Mouse (Mus musculus) limb, embryonic 15.5 days (tissue): Measurements from ENCODE around the gene Rcan3. TPM values are rescaled to one million over a fixed set of nuclear protein-coding genes. Genes with fewer than 3 reads are reported as not detected.
A peak's percentile ranks its signal among the peaks of the same experiment; 100 is the strongest.

Experiments
- ATAC-seq: fragments of 200-750 bp; cut with Nextera tagmentation; 2 replicates; pipeline ENCODE4 v1.8.0; 2017; ENCODE audit warnings: low read depth, moderate TSS enrichment; ENCODE audit not compliant: insufficient number of reproducible peaks, low FRiP score, low TSS enrichment
- H3K27ac ChIP-seq: fragments of 300-500 bp; sonication (generic); 2 replicates; pipeline ENCODE4 v1.5.1; 2015; ENCODE audit warnings: moderate library complexity, mild to moderate bottlenecking, inconsistent platforms
- H3K27me3 ChIP-seq: fragments of 300-500 bp; sonication (generic); 2 replicates; pipeline ENCODE4 v1.6.1; 2015; ENCODE audit warnings: inconsistent platforms
- H3K36me3 ChIP-seq: fragments of 300-500 bp; sonication (generic); 2 replicates; pipeline ENCODE4 v1.6.1; 2015; ENCODE audit warnings: inconsistent platforms
- H3K4me1 ChIP-seq: fragments of 300-500 bp; sonication (generic); 2 replicates; pipeline ENCODE4 v1.6.1; 2015; ENCODE audit warnings: inconsistent platforms
- H3K4me2 ChIP-seq: fragments of 300-500 bp; sonication (generic); 2 replicates; pipeline ENCODE4 v1.6.1; 2015; ENCODE audit warnings: mild to moderate bottlenecking, inconsistent platforms
- H3K4me3 ChIP-seq: fragments of 300-500 bp; sonication (generic); 2 replicates; pipeline ENCODE4 v1.5.1; 2015; ENCODE audit warnings: mild to moderate bottlenecking, inconsistent platforms
- H3K9ac ChIP-seq: fragments of 300-500 bp; sonication (generic); 2 replicates; pipeline ENCODE4 v1.6.1; 2015; ENCODE audit warnings: inconsistent platforms
- H3K9me3 ChIP-seq: fragments of 300-500 bp; sonication (generic); 2 replicates; pipeline ENCODE4 v1.6.1; 2016; ENCODE audit warnings: inconsistent platforms
- WGBS: fragments of 180-500 bp; shearing (Covaris S2); methylation state at CpG from one replicate; pipeline ENCODE4 v1.1.7; 2015; 5-methylcytosine and 5-hydroxymethylcytosine counted together
- polyA plus RNA-seq: library from polyadenylated mRNA; unstranded; fragments of >200 nt; fragmentation: Nextera tagmentation; extraction: Ambion mirVana; gene quantifications from 2 replicates; pipeline ENCODE4 v1.2.1, GENCODE M21; 2015

Gene Rcan3
- polyA plus RNA-seq, 1 experiment from 2014 or later, result 16.6 TPM

DNA sequence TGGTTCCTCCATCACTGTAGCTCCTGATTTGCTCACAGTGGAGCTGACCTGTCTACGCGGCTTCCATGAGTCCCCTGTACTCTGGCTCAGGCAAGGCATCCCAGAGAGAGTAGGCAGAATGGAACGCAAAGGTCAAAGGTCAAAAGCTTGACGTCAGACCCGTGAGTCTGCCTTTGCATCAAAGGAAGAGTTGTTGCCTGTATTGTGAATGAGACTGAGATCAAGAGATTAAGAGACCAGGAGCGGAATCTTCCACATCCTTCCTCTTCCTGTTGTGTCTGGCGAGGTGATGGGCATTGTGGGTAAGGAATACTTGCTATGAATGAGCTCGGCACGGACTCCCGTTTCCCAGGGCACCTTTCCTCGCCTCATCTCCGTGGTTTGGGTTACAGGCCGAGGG is 2.6 kb upstream of the Rcan3 start:
- Histone ChIP-seq H3K27me3 (no peaks in the 10 kb centered on the region), H3K4me1 (peaks cover 16% of the 10 kb centered on the region), H3K27ac (no peak overlapping the region), H3K9me3 (no peaks in the 10 kb centered on the region), H3K9ac (no peak overlapping the region), H3K4me3 (no peak overlapping the region), H3K4me2 (no peak overlapping the region), H3K36me3 (no peaks in the 10 kb centered on the region)
- WGBS, result 65% methylated on average over 13 of the region's 13 CpGs
- ATAC-seq, result no peak

DNA sequence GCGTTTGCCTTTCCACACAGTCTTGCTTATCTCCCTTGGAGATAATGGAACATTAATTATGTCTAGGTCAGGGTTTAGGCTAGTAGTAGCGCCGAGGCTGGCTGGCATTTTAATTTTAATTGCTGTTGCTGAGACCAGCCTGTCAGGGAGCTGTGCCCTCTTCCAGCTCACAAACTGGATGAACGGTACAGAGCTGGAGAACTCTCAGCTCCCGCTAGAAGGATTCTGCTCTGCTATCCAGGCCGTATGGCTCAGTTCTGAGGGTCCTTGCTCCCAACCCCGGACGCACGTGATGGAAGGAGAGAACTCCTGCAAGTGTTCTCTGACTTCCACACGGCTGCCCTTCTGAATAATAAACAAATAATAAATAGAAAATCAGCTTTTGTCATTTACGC is 739 bp upstream of the Rcan3 start:
- peak overlapping the region; percentile 47 for H3K9ac ChIP-seq
- H3K4me3 ChIP-seq, result peak overlapping the region; percentile 89
- H3K4me2 ChIP-seq, result peak overlapping the region; percentile 92
- H3K27me3 ChIP-seq, result no peaks in the 10 kb centered on the region
- H3K27ac ChIP-seq, result no peak overlapping the region
- WGBS, result 22% methylated on average over 11 of the region's 11 CpGs
- H3K36me3 ChIP-seq, result no peaks in the 10 kb centered on the region
- no peaks in the 10 kb centered on the region for H3K9me3 ChIP-seq
- no peak for ATAC-seq
- H3K4me1 ChIP-seq, result peaks cover 15% of the 10 kb centered on the region

DNA sequence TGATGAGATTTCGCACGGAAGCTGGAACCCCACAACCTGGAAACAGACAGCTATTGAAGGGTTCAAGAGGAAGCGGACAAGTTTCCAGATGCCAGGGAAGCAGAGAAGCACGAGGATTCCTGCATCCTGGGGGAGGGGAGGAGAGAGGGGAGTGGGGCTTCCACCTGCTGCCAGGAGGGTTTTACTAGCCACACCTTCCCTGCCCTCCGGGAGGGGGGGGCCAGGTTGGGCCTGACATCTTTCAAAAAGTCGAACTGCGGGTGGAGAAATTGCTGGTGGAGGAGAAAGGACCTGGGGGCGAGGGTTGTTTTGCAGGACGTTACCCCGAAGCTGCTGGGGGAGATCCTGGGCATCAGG is 589 bp downstream of the Rcan3 start:
- Histone ChIP-seq H3K27ac (no peak overlapping the region), H3K9me3 (no peaks in the 10 kb centered on the region)

DNA sequence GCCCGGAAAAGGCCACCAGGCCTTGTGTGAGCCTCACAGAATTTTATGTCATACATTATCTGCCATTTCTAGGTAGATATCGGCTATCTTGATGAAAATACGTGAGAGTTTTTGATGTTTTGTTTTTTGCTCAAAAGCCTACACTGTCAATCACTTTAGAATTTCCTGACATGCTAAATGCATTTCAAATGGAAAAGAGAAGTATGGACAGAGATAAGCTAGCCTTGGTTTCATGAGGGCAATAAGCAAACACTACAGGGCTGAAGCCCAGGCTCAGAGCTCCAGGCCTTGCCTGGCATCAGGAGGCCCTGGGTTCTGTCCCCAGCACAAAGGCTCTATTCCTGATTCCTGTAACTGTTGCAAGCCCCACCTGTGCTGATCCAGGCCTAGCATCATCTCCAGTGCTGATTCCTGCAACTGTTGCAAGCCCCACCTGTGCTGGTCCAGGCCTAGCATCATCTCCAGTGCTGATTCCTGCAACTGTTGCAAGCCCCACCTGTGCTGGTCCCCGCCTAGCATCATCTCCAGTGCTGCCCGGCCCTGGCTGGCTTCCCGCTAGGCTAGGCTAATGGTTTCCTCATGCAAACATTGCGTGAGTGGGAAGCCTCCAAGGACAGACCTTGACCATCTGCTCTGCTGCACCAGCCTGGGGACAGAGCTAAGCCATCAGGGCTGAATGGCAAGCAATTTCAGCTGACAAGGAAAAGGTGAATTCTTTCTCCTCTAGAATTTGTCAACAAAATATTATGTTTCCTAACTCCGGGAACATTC is 3.5 kb downstream of the Rcan3 start:
- ATAC-seq, result no peak

More for the DNA sequence above, 589 bp downstream of the Rcan3 start:
- H3K27me3 ChIP-seq, result no peaks in the 10 kb centered on the region
- peaks cover 11% of the 10 kb centered on the region for H3K4me1 ChIP-seq
- H3K4me2 ChIP-seq, result peak overlapping the region; percentile 92
- peak overlapping the region; percentile 89 for H3K4me3 ChIP-seq
- ATAC-seq, result no peak
- H3K36me3 ChIP-seq, result no peaks in the 10 kb centered on the region
- WGBS, result 6% methylated on average over 10 of the region's 10 CpGs
- H3K9ac ChIP-seq, result peak overlapping the region; percentile 76

DNA sequence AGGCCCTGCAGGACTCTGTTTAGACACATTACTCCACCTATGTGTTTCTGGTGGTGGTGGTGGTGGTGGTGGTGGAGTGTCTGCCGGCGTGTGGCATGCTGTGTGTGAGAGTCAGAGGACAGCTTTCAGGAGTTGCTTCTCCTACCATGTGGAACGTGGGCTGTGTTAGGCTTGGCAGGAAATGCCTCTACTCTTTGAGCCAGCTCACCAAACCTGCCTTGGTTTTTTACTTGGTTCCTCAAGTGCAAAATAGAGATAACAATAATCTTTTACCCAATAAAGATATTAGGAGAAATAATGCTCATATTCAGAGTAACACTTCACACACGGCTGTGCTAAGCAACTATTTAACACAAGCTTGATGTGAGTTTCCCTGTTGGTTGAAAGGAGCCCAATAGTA is 4.3 kb downstream of the Rcan3 start:
- 84% methylated on average over 4 of the region's 4 CpGs for WGBS

More for the DNA sequence above, 3.5 kb downstream of the Rcan3 start:
- Histone ChIP-seq H3K4me2 (no peak overlapping the region), H3K9ac (no peak overlapping the region), H3K4me1 (peaks cover 11% of the 10 kb centered on the region), H3K9me3 (no peaks in the 10 kb centered on the region), H3K4me3 (no peak overlapping the region), H3K27me3 (no peaks in the 10 kb centered on the region), H3K36me3 (no peaks in the 10 kb centered on the region), H3K27ac (no peak overlapping the region)
- WGBS, result 72% methylated on average over 8 of the region's 8 CpGs

DNA sequence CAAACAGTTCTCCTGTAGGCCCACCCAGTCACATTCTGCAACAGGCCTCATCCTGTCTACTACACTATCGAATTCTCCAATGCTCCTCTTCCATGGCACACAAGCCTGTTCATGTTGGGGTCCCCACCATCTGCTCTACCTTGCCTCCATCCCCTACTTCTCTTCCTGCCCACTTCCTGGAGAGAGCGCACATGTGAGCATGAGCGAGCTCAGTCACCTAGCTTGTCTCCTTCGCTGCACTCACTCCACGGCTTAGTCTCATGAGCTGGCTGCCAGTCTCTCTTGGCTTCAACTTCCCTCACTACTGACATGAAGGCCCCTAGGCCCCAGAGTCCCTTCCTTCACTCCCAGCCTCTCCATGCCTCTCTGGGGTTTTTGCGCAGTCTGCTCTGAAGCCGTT is 7.1 kb downstream of the Rcan3 start:
- Histone ChIP-seq H3K4me3 (no peak overlapping the region), H3K36me3 (peaks cover 17% of the 10 kb centered on the region), H3K9me3 (no peaks in the 10 kb centered on the region), H3K4me1 (no peaks in the 10 kb centered on the region), H3K27ac (no peak overlapping the region), H3K9ac (no peak overlapping the region), H3K27me3 (no peaks in the 10 kb centered on the region), H3K4me2 (no peak overlapping the region)
- 87% methylated on average over 7 of the region's 7 CpGs for WGBS
- ATAC-seq, result no peak

More for the DNA sequence above, 4.3 kb downstream of the Rcan3 start:
- no peak overlapping the region for H3K9ac ChIP-seq
- H3K27ac ChIP-seq, result no peak overlapping the region
- no peak for ATAC-seq
- no peaks in the 10 kb centered on the region for H3K27me3 ChIP-seq
- H3K4me2 ChIP-seq, result no peak overlapping the region
- H3K36me3 ChIP-seq, result peaks cover 4% of the 10 kb centered on the region
- no peak overlapping the region for H3K4me3 ChIP-seq
- no peaks in the 10 kb centered on the region for H3K9me3 ChIP-seq
- peaks cover 9% of the 10 kb centered on the region for H3K4me1 ChIP-seq

DNA sequence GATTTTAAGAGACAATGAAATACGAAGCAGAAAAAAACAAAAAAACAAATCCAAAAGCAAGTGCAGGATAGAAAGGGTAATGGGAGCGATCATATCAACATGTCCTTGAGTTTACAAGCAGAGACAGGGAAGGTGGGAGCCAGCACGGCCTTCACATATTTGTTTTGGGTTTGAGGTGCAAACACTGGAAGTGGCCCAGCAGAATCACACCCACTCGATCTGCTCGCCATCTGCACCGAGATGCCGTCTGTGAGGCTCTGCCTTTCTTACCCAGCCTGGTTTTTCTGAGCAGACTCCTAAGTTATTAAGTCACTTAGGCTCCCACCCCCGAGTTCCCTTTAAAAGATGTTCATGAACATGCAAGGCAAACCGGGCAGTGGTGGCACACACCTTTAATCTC is 8.0 kb downstream of the Rcan3 start:
- Histone ChIP-seq H3K4me1 (no peaks in the 10 kb centered on the region), H3K4me2 (no peak overlapping the region), H3K9me3 (no peaks in the 10 kb centered on the region), H3K9ac (no peak overlapping the region), H3K4me3 (no peak overlapping the region), H3K27ac (no peak overlapping the region), H3K36me3 (peaks cover 18% of the 10 kb centered on the region), H3K27me3 (no peaks in the 10 kb centered on the region)
- no peak for ATAC-seq
- WGBS, result 74% methylated on average over 9 of the region's 9 CpGs

DNA sequence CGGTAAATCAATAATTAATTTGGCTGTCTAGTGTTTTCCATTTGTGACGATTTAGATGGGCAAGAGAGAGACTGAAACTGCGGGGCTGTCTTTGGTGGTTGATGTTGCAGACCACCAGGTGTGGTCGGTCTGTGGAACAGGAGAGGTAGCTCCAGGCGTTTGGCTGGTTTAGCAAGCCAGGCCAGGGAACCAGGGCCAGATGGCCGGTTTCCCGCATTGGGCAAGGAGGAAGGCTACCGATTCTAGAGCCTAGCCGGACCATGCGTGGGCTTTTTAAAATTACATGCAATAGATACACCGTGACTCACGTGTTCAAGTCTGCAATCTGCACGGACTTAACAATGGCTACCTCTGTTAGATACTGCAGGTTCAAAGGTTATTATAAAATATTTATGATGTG is 12.7 kb downstream of the Rcan3 start:
- H3K27ac ChIP-seq, result no peak overlapping the region
- no peaks in the 10 kb centered on the region for H3K4me1 ChIP-seq
- no peaks in the 10 kb centered on the region for H3K27me3 ChIP-seq
- no peak overlapping the region for H3K9ac ChIP-seq
- H3K4me3 ChIP-seq, result no peak overlapping the region
- ATAC-seq, result no peak
- peaks cover 53% of the 10 kb centered on the region for H3K36me3 ChIP-seq
- H3K9me3 ChIP-seq, result no peaks in the 10 kb centered on the region
- H3K4me2 ChIP-seq, result no peak overlapping the region
- 89% methylated on average over 13 of the region's 13 CpGs for WGBS

DNA sequence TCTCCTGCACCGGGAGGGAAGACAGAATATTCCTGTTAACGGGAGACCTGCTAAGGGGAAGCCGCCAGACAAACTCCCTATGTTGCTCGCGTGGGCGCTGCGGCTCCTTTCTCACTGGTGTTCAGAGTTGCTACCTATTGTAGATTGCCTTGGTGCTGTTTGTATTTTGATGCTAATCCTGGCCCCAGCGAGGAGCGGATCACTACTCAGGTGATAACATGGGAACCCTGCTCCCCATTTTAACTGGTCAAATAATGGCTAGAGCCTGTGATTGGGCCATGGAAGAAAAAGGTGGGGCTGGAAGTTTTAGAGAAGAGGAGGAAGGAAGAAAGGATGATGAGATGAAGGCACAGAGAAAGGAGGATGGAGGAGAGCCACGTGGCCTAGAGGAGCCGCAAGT is 13.2 kb downstream of the Rcan3 start:
- no peak overlapping the region for H3K9ac ChIP-seq
- no peaks in the 10 kb centered on the region for H3K4me1 ChIP-seq
- no peak overlapping the region for H3K27ac ChIP-seq
- H3K27me3 ChIP-seq, result no peaks in the 10 kb centered on the region
- H3K9me3 ChIP-seq, result no peaks in the 10 kb centered on the region
- no peak for ATAC-seq
- no peak overlapping the region for H3K4me2 ChIP-seq
- 84% methylated on average over 11 of the region's 11 CpGs for WGBS
- peaks cover 57% of the 10 kb centered on the region for H3K36me3 ChIP-seq
- no peak overlapping the region for H3K4me3 ChIP-seq

DNA sequence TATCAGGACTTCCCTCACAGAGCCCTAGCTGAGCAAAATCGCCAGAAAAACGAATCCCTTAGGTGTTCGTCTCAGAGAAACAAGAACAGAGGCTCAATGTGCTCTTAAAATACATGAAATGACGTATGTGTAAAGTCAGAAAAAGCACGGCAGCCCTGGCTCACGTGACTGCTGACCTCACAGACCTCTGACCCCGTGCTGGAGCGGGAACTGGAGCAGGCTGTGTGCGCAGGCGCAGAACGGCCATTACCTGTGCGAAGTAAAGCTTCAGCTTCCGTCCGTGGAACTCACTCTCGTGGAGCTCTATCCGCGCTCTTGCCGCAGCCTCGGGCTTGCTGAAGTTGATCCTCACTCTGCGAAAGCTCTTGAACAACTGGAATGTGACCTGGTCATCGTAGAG is 13.7 kb downstream of the Rcan3 start:
- Histone ChIP-seq H3K4me3 (no peak overlapping the region), H3K4me1 (no peaks in the 10 kb centered on the region), H3K4me2 (no peak overlapping the region), H3K27ac (no peak overlapping the region), H3K27me3 (no peaks in the 10 kb centered on the region), H3K36me3 (peaks cover 60% of the 10 kb centered on the region), H3K9ac (no peak overlapping the region), H3K9me3 (no peaks in the 10 kb centered on the region)
- ATAC-seq, result no peak
- WGBS, result 85% methylated on average over 21 of the region's 21 CpGs

DNA sequence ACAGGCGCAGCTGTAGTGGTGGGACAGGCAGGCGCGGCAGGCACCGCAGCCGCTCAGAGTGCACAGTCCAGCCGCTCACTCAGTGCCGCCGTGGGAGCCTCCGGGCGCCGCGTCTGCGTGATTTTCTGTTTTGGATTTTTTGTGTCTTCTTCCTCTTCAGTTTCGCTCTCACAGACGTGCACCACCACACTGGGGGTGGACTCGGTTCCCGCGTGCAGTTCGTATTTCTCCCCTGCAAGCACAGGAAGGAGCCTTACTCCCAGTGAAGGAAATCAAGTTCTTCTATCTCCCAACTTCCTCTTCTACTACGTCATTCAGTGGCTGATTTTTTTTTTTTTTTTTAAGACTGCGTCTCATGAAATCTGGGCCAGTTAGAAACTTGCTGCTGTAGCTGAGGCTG is 17.3 kb downstream of the Rcan3 start:
- Histone ChIP-seq H3K4me1 (no peaks in the 10 kb centered on the region), H3K36me3 (peaks cover 59% of the 10 kb centered on the region), H3K4me2 (no peak overlapping the region), H3K9me3 (no peaks in the 10 kb centered on the region), H3K27ac (no peak overlapping the region), H3K9ac (no peak overlapping the region), H3K4me3 (no peak overlapping the region), H3K27me3 (no peaks in the 10 kb centered on the region)
- 93% methylated on average over 21 of the region's 21 CpGs for WGBS
- ATAC-seq, result no peak

DNA sequence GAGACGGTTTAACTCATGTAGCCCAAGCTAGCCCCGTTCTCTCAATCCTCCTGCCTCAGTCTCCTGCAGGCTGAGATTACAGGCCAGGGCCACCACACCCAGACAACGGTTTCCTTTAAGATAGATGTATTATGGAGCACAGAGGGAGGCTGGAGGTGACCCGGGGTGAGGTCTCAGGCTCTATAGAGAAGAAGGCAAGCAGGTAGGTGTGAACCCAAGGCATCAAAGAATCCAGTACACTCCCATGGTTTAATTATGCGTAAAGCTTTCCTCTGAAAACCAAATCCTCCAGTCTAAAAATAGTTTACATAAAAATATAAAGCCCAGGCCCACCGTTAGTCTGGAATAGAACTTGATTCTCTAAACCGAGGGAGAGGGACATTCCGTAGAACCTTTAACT is 20.2 kb downstream of the Rcan3 start:
- ATAC-seq, result no peak

DNA sequence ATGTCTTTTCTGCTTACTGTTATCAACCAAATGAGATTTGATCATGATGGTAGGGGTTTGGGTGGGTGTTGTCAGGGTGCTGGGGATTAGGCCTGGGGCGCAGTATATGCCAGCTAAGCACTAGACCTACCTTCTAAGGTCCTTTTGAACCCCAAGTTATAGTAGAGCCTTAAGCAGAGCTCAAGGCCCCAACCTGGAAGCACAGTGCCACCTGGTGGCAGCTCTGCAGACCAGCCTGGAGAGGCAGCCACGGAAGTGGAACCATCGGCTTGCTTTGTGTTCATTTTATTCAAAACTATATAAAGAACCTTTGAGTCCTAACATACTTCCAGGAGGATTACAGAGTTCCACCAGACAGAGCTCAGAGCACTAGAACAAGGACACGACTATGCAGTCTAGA is 22.0 kb downstream of the Rcan3 start:
- Histone ChIP-seq H3K4me3 (no peak overlapping the region), H3K36me3 (peaks cover 33% of the 10 kb centered on the region), H3K4me2 (no peak overlapping the region), H3K9me3 (no peaks in the 10 kb centered on the region), H3K9ac (no peak overlapping the region), H3K4me1 (no peaks in the 10 kb centered on the region), H3K27me3 (no peaks in the 10 kb centered on the region), H3K27ac (no peak overlapping the region)
- 28% methylated on average over 4 of the region's 4 CpGs for WGBS
- ATAC-seq, result no peak

More for the DNA sequence above, 20.2 kb downstream of the Rcan3 start:
- no peak overlapping the region for H3K4me2 ChIP-seq
- H3K27me3 ChIP-seq, result no peaks in the 10 kb centered on the region
- no peak overlapping the region for H3K27ac ChIP-seq
- no peaks in the 10 kb centered on the region for H3K9me3 ChIP-seq
- H3K4me3 ChIP-seq, result no peak overlapping the region
- 80% methylated on average over 8 of the region's 8 CpGs for WGBS
- H3K9ac ChIP-seq, result no peak overlapping the region
- H3K36me3 ChIP-seq, result peaks cover 47% of the 10 kb centered on the region
- no peaks in the 10 kb centered on the region for H3K4me1 ChIP-seq
